Mouse (Mus musculus) spleen, adult 2 months (tissue): ENCODE measurements around the gene Cryaa. TPM values are rescaled to one million over a fixed set of nuclear protein-coding genes. Genes with fewer than 3 reads are reported as not detected.

ENCODE experiments used
- DNase-seq, 2 experiments: peaks; one replicate each; pipeline versions ENCODE4 v3.0.0 to v3.0.0-alpha.2; 2012 to 2021; ENCODE audit warnings: low spot score in 2 of 2, low read depth in 1 of 2
- H3K27ac ChIP-seq: fragments of 200-500 bp; 2 replicates; pipeline ENCODE4 v1.5.1; 2012; ENCODE audit warnings: low read length, inconsistent platforms; ENCODE audit not compliant: insufficient read depth
- H3K27me3 ChIP-seq: fragments of 200-500 bp; 2 replicates; pipeline ENCODE4 v1.6.1; 2012; ENCODE audit warnings: mild to moderate bottlenecking, moderate library complexity, low read length, inconsistent platforms; ENCODE audit not compliant: control insufficient read depth, insufficient read depth
- H3K36me3 ChIP-seq: fragments of 200-500 bp; 2 replicates; pipeline ENCODE4 v1.6.1; 2012; ENCODE audit warnings: mild to moderate bottlenecking, low read length, inconsistent platforms; ENCODE audit not compliant: control insufficient read depth, insufficient read depth
- H3K4me1 ChIP-seq: fragments of 200-500 bp; 2 replicates; pipeline ENCODE4 v1.6.1; 2011; ENCODE audit warnings: inconsistent platforms; ENCODE audit not compliant: control insufficient read depth, insufficient read depth, insufficient read length
- H3K4me3 ChIP-seq: fragments of 200-500 bp; 2 replicates; pipeline ENCODE4 v1.5.1; 2011; ENCODE audit warnings: mild to moderate bottlenecking, inconsistent platforms; ENCODE audit not compliant: insufficient read depth, insufficient read length; ENCODE audit errors: extremely low read depth
- CTCF ChIP-seq: fragments of 200-500 bp; IDR thresholded peaks from 2 replicates; pipeline ENCODE4 v1.5.1; 2011; ENCODE audit warnings: mild to moderate bottlenecking, inconsistent platforms; ENCODE audit not compliant: insufficient read depth, insufficient read length, insufficient replicate concordance; ENCODE audit errors: extremely low read depth
- POLR2A ChIP-seq: fragments of 200-500 bp; IDR thresholded peaks from 2 replicates; pipeline ENCODE4 v1.6.1; 2011; ENCODE audit warnings: low read depth, low read length, inconsistent platforms
- WGBS: fragments of 180-500 bp; shearing (Covaris S2); methylation state at CpG from one replicate; pipeline ENCODE4 v1.1.7; 2018; 5-methylcytosine and 5-hydroxymethylcytosine counted together
- polyA plus RNA-seq: library from polyadenylated mRNA; depleted of rRNA; stranded (reverse); fragments of >200 nt; gene quantifications from 2 replicates; pipeline ENCODE4 v1.2.3, GENCODE M21; 2012

Cryaa gene
- polyA plus RNA-seq, 1 experiment = 0.82 TPM

DNA sequence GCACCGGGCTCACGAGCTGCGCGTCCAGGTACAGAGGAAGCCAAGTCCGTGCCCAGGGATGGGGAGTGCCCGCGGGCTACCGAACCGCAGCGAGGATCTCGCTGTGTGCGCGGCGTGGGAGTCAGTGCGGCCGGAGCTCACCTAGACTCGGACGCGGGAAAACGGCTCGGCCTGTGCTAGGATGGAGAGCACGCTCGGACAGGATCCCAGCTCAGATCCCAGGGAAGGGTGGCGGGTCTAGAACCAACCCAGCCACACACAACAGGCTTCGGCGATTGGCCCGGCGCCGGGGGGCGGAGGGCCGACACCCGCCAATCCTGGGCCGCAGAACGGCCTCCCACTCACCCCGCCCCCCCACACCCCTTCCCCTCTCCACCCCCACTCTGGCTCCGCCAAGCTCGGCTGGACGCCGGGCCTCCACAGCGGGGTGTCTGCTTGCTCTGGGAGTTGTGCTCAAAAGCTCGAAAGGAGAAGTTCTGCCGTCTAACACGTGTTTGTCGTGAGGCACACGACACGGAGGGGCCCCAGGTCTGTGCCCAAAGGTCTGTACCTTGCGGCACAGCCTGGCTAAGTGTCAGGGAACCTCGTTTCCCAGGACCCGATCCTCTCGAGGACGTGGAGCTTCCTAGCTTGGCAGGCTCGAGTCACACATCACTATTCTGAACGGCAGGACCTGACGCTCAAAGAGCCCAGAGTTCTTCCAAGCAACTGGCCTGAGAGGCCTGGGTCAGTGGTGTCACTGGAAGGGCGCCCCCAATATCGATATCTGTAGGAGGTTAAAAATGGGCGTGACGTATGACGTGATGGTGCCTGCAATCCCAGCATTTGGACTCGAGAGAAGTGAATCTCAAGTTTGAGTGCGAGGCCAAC, 40.4 kb upstream of the Cryaa start, which contains the start of gene Cbs:
Gene Cbs, minus strand, starts transcription at position 297 of the 870 bp plus-strand sequence.
- H3K27ac ChIP-seq = no peak within 1 kb of the TSS
- H3K36me3 ChIP-seq = no peaks in the 10 kb centered on the region
- H3K27me3 ChIP-seq = peaks cover 20% of the 10 kb centered on the region
- WGBS = 8% methylated on average over 61 of the region's 61 CpGs
- TF ChIP-seq POLR2A (no peak), CTCF (no peak)
- H3K4me1 ChIP-seq = peaks cover 5% of the 10 kb centered on the region
- peak within 1 kb of the TSS; percentile 53 for H3K4me3 ChIP-seq
- peak in 1 of 2 experiments; percentile 36 for DNase-seq

DNA sequence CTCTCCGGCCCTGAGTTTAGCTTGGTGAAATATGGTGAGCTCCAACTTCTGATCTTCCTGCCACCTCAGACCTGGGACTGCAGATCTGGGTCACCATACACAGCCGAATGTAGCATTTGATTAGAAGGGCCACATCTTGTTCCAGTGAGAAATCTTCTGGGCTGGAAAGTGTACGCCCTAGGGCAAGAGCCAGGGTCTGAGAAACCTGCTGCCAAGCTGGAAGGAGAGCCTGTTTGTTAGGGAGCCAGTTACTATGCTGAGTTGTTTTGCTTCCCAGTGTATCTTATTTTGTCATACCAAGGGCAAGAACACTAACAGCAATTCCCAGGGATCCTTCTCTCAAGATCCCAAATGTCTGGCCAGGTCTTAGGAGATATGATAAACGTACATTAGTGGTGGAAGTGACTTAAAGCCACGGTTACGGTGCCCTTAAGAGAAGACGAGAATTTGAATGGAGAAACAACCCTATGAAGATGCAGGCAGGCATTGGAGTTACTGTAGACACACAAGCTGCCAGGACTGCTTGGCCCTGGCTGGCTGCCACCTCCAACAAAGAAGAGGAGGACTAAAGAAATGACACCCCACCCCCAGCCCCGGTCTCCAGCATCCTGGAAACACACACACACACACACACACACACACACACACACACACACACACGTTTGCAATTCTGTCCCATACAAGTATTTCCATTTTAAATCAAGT, 39.6 kb upstream of the Cryaa start:
- peaks cover 5% of the 10 kb centered on the region for H3K4me1 ChIP-seq
- H3K4me3 ChIP-seq = no peak overlapping the region
- peaks cover 20% of the 10 kb centered on the region for H3K27me3 ChIP-seq
- 74% methylated on average over 9 of the region's 9 CpGs for WGBS
- no peak for DNase-seq
- no peak overlapping the region for H3K27ac ChIP-seq
- no peak for TF ChIP-seq CTCF
- no peak for TF ChIP-seq POLR2A
- H3K36me3 ChIP-seq = no peaks in the 10 kb centered on the region

DNA sequence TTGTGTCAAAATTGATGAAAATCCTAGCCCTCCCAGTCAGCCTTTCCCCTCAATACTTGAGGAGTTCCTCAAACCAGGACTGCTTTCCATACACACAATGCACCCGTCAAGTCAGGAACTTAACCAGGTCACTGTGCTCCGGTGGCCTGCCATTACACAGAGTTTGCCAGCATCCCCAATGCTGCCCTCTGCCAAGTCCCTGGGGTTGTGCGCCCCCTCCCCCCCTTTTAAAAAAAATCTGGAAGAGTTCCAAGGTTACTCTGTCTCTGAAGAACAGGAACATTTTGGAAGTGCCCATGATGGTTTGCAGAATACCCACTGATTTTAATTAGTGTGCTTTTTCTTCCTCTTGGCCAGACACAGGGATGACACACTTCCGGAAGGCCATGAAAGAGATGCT, 38.0 kb upstream of the Cryaa start:
- WGBS = 77% methylated on average over 4 of the region's 4 CpGs
- no peak overlapping the region for H3K4me3 ChIP-seq
- no peak for DNase-seq
- no peak for TF ChIP-seq POLR2A
- peaks cover 5% of the 10 kb centered on the region for H3K4me1 ChIP-seq
- peaks cover 20% of the 10 kb centered on the region for H3K27me3 ChIP-seq
- no peak overlapping the region for H3K27ac ChIP-seq
- H3K36me3 ChIP-seq = no peaks in the 10 kb centered on the region

DNA sequence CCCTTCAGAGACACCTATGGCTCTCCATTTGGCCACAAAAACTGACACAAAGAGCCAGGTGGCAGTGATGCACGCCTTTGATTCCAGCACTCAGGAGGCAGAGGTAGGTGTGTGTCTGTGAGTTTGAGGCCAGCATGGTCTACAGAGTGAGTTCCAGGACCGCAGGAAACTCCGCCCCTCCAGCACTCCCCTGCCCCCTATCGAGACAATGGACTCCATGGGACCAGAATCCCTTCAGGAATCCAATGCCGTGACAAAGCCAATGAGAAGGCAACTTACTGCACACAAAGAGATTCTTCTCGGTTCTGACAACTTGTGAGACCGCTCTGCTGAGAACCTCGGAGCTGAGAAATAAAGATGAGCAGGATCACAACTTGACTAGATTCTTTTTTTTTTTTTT, 35.3 kb upstream of the Cryaa start:
- H3K27me3 ChIP-seq = peaks cover 6% of the 10 kb centered on the region
- H3K27ac ChIP-seq = no peak overlapping the region
- DNase-seq = no peak
- WGBS = 64% methylated on average over 8 of the region's 8 CpGs
- H3K4me3 ChIP-seq = no peak overlapping the region
- peaks cover 9% of the 10 kb centered on the region for H3K36me3 ChIP-seq
- H3K4me1 ChIP-seq = peaks cover 1% of the 10 kb centered on the region; the same call in 1 of the 2 replicates
- TF ChIP-seq POLR2A (no peak), CTCF (no peak)

DNA sequence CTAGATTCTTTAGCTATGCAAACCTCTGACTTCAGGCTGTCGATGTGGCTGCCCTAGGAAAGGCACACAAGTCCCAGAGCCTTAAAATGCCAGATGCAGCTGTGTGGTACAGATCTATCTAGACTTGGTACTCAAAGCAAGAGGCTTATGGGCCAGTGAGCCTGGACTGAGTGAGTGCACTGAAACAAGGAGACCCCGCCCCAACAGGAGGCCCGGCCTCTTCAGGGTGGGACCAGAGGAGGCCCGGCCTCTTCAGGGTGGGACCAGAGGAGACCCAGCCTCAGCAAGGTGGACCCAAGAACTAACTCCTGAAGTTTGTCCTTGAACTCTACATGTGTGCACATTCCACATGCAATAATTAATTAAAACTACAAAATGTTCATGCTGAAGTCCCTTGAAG, 34.7 kb upstream of the Cryaa start:
- no peak overlapping the region for H3K27ac ChIP-seq
- H3K36me3 ChIP-seq = peaks cover 15% of the 10 kb centered on the region
- H3K4me1 ChIP-seq = no peaks in the 10 kb centered on the region
- no peak overlapping the region for H3K4me3 ChIP-seq
- no peaks in the 10 kb centered on the region; the same call in 1 of the 2 replicates for H3K27me3 ChIP-seq
- no peak for TF ChIP-seq POLR2A
- no peak for TF ChIP-seq CTCF
- DNase-seq = no peak
- 75% methylated on average over 4 of the region's 4 CpGs for WGBS

DNA sequence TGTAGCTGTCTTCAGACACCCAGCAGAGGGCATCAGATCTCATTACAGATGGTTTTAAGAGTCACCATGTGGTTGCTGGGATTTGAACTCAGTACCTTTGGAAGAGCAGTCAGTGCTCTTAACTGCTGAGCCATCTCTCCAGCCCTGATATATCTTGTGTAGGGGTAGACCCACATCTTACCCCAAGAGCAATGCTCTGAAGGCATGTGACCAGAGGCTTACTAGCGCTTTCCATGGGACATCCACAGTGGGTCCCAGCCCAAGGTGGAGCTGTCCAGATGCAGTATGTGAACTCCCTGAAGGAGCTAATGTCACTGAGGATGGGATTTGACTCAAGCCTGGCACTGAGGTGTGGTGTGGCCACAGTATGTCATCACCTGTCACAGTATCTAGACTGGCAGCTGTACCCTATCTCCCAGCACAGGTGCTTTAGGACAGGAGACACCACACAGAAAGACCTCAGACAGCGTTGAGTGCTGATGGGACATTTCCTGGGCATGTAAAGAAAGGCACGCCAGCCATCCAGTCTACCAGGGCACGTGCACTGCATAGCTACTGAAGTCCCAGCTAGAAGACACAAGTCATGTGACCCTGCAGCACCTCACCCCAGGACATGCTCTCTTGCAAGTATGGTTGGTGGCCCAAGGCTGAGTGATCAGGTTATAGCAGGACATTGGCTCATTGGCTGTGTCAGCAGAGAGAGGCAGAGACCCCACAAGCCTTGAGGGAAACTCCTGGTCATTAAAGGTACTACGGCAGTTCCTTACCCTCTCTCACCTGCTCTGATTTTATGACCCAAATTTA, 31.2 kb upstream of the Cryaa start:
- Histone ChIP-seq H3K4me3 (no peak overlapping the region), H3K36me3 (peaks cover 36% of the 10 kb centered on the region), H3K27ac (no peak overlapping the region), H3K4me1 (no peaks in the 10 kb centered on the region), H3K27me3 (no peaks in the 10 kb centered on the region)
- no peak for DNase-seq
- no peak for TF ChIP-seq CTCF
- no peak for TF ChIP-seq POLR2A
- 97% methylated on average over 5 of the region's 5 CpGs for WGBS
